Mouse (Mus musculus) spleen, adult 2 months (tissue): Measurements from ENCODE around the gene Padi4.

ENCODE experiments used
- CTCF ChIP-seq: fragments of 200-500 bp; IDR thresholded peaks from 2 replicates; pipeline ENCODE4 v1.5.1; 2011; ENCODE audit warnings: mild to moderate bottlenecking, inconsistent platforms; ENCODE audit not compliant: insufficient read depth, insufficient read length, insufficient replicate concordance; ENCODE audit errors: extremely low read depth
- POLR2A ChIP-seq: fragments of 200-500 bp; IDR thresholded peaks from 2 replicates; pipeline ENCODE4 v1.6.1; 2011; ENCODE audit warnings: low read depth, low read length, inconsistent platforms

DNA sequence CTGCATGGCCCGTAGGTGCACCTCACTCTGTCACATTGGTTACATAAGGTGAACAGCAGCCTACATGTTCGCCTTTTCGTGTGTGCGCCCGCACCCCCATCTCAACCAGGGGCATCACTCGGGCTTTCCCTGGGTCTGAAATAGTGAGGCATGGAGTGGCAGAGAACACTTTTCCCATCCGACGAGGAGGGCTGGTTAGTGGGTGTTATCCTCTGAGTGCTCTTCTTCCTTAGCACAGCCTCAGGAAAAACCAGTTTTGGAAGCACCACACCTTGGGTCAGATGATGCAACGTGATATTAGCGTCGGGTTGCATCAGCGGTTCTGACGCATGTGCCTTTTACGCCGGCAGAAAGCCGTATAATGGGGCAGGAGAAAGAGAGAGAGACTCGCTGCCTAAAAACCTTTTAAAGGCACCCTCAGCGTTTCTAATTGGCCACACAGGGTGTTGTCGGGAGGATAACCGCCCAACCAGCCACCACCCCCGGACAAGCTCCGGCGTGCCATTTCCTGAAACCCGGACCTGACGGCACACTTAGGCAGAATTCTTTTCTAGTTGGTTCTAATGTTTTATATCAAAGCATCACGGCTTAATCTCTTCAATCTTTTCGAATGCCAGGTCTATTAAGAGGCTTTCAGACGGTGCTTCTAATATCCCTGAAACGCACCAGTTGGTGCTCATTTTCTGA lies 74.5 kb downstream of the Padi4 start:
- TF ChIP-seq POLR2A (no peak; the same call in 1 of the 2 replicates), CTCF (no peak)
